Mouse (Mus musculus): ENCODE results near the gene Atp6v0c.

Gene Atp6v0c

DNA sequence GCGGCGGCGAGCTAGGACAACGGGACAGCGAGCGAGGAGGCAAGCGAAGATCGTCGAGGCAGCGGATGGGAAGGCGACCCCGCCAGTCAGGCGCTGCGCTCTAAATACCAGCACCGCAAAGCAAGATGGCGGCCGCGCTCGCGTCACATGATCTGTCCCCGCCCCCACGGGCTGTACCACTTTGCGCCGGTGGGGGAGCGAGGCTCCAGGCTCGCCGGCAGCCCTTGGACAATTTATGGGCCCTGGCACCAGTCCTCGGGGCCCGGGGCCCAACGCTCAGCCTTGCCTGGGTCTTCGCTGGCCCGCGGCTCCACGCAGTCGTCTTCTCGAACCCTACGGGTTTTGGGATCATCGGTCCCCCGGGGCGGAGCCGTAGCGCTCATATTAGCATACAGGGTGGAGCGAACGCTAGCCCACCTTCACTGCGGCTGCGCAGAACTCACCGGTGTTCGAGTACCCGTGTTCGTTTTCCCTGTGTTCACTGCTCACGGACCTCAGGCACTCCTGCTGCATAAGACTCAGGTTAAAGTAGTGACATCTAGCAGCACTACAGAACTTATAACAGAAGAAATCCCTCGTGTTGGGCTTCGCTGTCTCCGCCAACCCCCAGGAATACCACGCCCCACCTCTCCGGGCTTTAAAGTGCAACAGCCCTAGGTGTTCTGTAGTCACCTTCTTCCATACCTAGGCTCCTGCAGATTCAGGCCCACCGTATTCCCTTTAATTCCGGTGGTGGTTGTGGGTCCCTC is at the start of gene Atp6v0c:
Atp6v0c (minus strand) TSS at position 386 of the 749 bp plus-strand sequence.
- peak; percentile 98 for DNase-seq (ENCODE audit: low read depth)

DNA sequence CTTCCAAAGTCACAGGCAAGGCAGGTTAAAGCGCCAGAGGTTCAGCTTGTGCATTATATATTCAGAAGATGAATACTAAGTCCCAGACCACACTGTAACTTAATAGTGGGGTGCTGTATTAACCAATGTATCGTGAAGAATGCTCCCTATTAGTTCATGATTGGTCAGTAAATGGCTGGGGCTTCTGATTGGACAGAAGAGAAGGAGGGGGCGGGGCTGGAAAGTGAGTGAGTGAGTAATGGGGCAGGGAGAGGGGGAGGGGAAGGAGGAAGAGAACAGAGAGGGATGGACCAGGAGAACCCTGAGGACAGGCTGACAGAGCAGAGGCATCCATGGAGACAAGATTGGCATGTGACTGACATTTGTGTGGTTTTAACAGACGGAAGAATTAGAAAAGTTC is 47.3 kb upstream of the Atp6v0c start:
- no peak for DNase-seq (ENCODE audit: low read depth)

DNA sequence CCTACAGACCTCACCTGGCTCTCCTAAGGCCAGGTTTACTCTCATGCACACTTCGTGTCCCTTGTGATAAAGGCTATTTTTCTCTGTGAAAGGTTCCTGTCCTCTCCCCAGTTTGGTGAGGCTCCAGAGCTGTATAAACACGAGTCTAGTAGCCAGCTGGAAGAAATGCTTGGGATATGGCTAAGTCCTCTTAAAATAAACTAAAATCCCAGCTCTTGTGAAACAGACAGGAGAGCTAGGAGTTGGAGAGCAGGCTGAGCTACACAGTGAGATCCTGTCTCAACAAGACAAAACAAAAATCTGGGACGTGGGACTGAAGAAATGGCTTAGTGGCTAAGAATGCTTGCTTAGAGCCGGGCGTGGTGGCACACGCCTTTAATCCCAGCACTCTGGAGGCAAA is 43.7 kb upstream of the Atp6v0c start:
- DNase-seq (ENCODE audit: low read depth) = no peak

DNA sequence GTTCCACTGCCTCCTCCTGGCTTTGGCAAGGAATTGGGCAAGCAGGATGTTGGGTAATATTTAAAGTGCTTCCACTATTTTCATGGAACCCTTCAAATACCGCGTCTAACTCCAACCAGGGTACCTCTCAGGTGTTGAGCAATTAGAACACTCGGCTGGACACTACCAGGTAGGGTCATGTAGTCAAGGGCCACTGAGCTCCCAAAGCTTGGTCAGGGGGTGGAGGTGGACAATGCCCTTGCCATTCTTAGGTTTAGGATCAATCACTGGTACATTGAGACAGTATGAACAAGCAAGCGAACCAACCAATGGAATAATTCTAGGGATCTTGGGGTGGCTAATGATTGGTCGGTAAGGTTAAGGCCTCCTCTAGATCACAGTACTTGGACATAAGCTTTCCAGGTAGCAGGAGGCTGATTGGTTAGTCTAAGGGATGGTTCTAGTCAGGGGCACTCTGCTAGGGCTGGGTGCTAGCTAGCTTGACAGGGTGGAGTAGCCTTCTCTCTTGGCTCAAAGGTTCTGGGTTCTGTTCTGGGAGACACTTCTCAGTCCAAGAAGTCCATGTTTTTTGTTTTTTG is 43.0 kb upstream of the Atp6v0c start:
- no peak for DNase-seq (ENCODE audit: low read depth)

DNA sequence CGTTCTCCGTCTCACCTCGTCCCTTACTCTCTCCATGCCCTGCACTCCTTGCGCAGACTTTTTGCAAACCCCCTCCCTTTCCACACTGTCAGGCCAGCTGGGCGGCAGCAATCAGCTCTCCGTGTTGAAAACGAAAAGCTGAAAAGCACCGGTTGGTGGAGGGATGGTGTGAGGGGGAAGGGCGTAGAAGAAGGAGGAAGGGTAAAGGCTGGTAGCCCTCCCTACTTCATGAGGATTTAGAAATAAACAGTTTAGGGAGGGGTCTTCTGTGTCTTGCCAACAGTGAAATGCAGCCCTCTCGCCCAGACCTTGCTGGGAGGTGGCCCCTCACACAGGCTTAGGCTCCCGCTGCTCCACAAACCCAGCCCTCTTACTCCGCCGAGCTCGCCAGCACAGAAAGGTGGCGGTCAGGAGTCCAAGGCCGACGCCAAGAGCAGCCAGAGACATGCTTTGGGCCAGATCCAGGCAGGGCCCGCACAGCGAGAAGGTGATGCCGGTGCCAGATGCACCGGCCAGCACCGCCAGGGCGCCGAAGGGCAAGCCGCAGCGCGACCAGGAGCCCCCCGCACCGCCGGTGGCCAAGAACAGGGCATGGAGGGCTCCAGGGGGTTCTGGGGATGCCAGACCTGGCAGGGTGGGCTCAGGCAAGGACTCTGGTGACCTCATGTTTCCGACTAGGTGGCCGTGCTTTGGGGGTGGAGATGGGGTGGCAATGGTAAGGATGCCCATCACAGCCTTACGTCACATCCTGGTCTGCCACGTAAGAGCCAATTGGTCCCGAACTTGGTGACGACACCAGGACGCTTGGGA is 42.3 kb upstream of the Atp6v0c start:
- DNase-seq (ENCODE audit: low read depth) = peak; percentile 31

DNA sequence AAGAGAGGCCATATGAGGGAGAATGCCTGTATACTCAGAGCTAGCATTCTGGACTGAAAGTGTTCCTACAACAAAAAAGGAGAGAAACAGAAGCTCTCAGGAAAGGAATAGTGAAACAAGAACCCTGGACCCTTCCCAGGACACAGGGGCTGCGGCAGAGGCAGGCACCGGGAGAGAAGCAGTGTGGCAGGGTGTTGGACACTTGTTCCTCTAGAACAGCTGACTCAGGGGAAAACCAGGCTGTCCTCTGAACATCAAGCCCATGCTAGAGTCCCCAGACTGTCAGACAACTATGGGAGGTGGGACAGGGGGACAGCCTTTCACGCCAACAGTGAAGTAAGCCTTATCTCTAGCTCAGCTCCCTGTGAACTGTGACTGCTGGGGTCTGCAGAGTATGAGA is 41.1 kb upstream of the Atp6v0c start:
- peak; percentile 9 for DNase-seq (ENCODE audit: low read depth)

DNA sequence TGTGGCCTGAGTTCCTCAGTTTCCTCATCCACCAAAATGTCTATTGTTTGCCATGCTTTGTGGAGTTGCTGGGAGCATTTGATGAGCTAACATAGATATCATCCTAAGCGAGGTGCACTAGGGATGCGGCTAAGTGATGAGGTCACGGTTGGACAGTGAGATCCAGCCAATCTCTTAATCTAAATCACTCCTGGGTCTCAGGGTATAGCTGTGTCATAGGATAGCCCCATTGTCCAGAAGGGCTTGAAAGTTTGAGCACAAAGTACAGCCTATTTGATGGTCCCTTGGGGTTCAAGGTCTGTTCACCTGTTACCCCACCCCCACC is 40.4 kb upstream of the Atp6v0c start:
- DNase-seq (ENCODE audit: low read depth) = no peak

DNA sequence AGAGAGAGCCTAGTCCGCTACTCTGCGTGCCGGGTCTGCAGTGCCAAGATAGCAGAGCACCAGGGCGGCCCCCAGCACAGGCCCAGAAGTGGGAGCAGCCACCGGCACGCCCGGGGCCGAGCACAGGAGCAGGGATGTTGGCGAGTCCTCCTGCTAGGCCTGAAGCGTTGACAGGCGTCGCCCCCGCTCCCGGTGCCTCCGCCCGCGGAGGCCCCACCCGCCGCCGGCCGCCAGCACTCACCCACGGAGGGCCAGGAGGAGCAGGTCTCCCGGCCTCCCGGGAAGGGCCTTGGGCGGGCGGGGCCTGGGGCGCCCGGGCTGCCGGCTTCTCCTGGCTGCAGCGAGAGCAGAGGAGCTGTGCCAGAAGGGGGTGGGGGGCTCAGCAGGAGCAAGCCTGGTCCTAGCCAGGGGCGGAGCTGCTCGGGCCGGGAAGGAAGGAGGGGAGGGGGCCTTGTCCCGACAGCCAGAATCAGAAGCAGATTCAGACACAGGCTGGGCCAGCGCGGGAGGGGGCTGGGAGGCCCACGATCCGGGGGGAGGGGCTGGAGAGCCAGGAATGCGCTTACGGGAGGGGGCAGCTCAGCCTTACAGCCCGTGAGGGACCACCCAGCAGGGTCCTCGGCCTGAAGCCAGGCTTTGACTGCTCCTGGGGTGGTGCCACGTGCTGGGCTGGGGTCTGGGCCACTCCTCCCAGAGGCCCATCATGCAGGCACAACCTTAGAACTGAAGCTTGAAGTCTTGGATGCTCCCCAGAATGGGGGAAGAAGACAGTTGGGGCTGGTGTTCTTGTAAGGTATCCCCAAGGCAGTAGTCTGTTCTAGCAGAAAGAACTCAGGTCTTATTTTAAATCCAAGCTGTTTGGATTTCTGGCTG is 39.8 kb upstream of the Atp6v0c start, which contains the start of gene Ntn3:
Ntn3 (minus strand) TSS at position 489 of the 873 bp plus-strand sequence.
- no peak for DNase-seq (ENCODE audit: low read depth)

DNA sequence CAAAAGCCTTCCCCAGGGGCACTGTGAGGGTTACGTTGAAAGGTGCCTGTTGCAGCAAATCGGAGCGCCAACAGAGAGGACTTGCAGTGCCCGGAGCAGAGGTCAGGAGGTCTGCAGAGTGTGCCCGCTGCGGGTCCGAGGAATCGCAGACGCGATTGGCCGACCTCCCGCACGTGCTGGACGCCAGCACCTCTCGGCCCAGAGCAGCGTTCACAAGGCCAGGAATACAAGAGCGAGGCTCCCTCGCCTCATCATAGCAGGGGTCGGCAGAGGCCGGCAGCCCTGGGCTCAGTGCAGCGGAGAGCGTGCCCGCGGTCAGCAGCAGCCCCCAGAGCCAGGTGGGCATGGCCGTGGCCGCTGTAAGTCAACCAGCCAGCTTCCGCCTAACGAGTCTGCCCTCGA is 39.1 kb upstream of the Atp6v0c start:
- peak; percentile 41 for DNase-seq (ENCODE audit: low read depth)

DNA sequence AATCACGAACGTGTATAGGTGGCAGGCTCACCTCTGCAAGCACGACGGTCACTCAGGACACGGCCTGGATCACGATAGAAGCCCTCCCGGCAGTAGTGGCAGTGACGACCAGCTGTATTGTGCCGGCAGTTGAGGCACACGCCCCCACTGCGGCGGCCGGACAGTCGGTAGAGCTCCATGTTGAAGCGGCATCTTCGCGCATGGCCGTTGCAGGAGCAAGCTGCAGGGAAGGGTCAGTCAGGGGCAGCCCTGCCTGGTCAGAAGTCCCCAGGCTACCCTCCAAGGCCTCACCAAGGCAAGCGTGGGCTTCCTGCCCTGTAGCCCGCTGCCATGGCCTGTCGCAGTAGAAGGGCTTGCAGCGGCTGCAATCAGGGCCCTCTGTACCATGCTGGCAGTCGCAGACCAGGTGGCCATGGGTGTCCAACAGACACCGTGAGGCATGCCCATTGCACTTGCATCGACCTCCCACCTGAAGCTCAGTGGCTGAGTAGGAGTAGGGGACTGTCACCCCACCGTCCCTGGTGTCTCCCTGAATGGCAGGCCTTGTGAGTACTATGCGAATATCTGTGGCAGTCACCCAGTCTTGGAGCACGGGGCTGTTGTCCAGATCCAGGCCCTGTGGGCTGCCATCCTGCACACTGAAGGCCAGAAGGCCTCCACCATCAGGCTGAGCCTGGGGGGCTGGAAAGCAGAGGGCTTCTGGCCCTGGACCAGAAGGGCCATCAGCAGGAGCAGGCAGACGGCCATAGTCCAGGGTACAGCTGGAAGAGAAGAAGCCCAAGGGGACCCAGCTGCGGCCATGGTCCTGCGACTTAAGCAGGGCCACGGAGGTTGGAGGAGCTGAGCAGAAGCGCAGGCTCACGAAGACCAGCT is 38.5 kb upstream of the Atp6v0c start:
- DNase-seq (ENCODE audit: low read depth) = peak; percentile 15

DNA sequence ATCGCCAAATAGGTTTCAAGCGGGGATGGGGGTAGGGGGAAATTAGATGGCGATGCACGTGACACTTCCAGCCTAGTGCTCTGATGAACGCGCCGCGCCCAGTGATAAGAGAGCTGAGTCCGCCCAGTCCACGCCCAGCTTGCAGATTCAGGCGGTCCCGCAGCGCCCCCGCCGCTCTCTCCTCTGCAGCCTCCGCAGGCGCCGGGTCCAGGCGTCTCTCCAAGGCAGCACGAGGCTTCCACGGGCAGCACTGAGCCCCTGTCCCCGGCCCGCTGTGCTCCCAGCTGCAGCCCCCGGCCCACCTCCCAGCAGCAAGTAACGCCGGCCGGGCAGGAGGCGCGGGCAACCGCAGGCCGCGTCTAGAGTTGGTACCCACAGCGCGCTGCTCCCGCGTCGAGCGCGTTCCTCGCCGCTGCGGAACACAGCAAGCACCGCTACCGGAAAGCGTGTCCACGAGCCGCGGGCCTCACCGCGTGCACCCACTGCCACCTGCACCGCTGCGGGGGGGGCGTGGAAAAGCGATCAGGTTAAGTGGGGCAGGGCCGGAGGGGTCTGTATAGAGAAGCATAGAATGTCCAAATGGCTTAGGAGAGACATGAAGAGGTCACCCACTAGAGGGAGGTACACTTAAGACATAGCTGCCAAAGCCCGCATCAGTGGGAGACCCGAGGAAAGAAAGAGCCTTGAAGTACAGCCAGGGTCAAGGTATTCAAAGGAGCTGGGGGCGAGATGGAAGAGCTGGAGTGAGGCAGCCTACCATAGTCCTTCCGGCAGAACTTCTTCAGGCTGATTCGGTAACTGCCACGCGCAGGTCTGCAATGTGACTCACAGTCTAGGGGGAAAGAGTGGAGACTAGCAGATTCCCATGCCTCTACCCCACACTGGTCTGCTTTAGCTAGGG is 37.2 kb upstream of the Atp6v0c start:
- DNase-seq (ENCODE audit: low read depth) = peak; percentile 58

DNA sequence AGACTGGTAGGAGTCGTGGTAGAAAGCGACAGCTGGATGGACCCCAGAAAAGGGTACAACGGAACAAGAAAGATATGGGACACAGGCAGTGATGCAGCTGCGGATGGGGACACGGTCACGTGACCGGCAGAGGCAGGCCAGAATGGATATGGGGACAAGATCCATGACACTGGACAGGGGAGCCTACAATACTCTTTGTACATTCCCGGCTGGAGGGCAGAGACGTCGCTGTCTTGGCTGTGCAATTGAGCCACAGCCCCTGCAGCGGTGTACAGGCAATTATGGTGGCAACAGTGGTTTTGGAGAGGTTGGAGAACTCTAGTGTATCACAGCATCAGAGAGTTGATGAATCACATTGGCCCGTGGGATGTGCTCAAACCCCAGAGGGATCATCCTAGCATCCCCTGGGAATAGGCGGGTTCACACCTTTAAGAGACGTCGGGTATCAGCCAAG is 36.4 kb upstream of the Atp6v0c start:
- DNase-seq (ENCODE audit: low read depth) = no peak

DNA sequence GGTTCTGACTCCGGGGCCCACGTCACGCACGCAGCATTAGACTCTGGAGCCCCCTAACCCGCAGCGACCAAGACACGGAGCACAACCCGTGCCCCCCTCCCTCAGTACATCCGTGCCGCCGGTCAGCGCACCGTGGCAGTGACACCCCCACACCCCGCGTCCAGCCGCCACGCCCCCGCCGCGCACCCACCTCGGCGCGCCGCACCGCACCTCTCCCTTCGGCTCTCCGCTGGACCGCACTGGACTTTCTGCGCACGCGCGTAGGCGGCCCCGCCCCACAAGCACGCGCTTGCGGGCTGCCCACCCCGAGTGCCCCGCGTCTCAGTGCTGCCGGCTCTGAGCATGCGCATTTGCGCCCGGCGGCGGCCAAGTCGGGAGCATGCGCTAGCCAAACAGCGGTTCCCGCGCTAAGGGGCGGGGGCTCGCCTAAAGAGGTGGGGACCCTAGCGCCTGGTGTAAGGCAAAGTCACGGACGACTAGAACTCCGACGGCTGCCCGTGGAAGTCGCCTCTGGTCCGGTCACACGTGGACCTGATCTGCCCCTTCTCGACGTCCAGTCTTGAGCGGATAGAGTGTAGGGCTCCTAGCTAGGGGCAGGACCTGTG is 35.9 kb upstream of the Atp6v0c start, which contains the start of gene Tbc1d24:
Tbc1d24 (minus strand) TSS at position 279 of the 605 bp plus-strand sequence.
- DNase-seq (ENCODE audit: low read depth) = peak; percentile 87

DNA sequence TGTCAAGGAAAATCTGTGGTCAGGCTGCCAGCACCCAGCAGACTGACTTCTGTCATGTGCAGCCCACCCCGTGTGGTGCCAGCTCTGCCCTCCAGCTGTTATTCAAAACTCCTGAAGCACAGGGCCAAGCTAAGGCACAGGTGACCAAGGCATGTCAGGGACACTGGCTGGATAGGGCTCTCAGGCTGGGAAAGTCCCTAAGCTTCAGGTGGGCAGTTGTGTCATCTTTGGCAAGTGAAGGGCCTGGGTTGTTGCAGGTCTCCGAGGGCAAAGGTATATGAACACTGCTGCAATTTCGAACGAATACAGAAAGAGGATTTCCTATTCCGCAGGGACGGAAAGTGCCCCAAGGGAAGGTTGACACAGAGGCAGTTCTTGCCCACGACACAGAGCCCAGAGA is 35.3 kb upstream of the Atp6v0c start:
- DNase-seq (ENCODE audit: low read depth) = no peak

DNA sequence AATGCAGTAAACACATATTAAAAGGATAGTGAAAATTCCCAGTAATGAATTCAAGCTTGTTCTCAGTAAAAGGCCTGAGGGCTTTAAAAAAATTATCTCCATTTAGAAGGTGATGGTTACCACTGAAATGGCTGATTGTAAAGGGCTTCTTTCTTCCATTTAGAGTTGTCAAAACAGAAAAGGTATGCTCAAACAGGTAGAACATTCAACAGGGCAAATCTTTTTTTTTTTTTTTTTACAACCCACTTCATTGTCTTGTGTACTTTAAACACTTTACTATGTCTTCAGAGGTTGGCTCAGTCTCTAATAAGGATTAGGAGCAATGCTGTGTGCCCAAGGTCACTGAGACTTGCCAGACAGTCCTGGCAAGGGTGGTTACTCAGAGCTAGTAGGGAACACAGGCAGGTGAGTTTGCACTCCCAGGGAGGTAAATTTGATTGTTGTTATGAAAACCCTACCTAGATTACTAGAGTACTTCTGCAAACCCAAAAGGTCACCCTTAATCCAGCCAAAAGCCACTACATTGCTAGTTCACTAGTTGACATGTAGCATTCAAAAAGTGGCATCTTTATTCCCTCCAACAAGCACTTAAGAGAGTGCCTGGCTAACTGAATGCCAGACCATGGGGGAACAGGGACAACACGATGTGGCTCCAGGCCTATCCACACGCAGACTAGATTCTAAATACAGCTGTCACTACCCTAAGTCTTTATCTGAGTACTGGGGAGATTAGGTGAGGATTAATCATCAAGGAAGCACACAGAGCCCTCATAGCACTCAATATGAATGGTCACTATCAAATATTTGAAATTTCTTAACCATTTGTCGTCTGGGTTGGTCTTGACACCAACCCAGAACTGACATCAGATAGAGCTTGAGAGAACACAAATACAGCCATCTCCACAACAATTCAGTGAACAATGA is 34.4 kb upstream of the Atp6v0c start:
- no peak for DNase-seq (ENCODE audit: low read depth)

DNA sequence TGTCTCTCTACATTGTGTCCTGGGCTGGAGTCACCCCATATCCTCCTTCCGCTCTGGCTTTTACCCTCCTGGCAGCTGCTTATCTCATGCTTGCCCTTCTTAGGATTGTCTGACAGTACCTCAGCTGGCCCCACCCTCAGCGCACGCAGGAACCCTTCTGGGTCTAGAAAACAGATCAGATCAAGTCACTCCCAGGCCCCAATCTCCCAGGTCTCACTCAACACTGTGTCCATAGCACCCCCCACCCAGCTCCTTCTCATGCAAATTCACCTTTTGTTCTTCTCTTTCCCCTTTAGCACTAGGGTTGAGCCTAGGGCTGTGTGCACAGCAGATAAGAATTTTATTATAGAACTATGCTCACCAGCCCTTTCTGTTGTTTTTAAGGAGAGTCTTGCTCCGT is 33.6 kb upstream of the Atp6v0c start:
- DNase-seq (ENCODE audit: low read depth) = no peak

DNA sequence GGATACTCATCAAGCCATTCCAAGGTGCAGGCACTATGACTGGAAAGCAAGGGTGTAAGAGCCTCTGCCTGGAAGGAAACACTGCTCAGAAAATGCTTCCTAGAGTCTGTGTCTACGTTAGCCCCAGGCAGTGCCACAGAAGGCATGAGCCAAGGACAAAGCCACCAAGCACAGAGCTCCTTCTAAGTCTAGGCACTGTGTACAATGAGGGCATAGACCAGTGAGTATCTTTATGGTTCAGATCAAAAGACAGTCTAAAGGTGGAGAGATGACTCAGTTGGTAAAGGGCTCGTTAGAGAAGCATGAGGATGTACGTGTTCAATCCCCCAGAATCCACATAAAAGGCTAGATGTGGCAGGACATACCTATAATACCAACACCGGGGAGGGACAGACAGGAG is 31.6 kb upstream of the Atp6v0c start:
- no peak for DNase-seq (ENCODE audit: low read depth)

DNA sequence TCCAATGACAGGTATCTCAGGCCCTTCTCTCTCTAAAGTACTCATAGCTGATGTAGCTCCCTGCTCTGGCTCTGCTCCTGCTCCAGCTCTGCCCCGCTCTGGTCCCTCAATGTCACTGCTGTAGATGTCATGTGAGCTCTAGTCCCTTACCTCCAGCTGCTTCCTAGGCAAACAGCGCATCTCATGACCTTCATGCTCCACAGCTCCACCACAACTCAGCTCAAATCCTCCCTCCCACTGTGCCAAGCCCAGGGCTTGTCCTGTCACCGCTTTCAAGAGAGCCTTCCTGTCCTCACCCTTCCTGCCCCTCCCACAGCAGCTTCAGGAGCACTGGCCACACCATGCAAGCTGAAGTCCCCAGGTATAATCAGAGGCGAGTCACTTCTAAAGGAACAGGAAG is 30.2 kb upstream of the Atp6v0c start:
- no peak for DNase-seq (ENCODE audit: low read depth)
